Mouse (Mus musculus): ENCODE measurements at regions not wholly inside any gene's neighbourhood (a gene's known extent, or its start where the extent isn't known, plus 50 kb on each side); places are given as distances from the start of the nearest gene placed in this dataset.

DNA sequence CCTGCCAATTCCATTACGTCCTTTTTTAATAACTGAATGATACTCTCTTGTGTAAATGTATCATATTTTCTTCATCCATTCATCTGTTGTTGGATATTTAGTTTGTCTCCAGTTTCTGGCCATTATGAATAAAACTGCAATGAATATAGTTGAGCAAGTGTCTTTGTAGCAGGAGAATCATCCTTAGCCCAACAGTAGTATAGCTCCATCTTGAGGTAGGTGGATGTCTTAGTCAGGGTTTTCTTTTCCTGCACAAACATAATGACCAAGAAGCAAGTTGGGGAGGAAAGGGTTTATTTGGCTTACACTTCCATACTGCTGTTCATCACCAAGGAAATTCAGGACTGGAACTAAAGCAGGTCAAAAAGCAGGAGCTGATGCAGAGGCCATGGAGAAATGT is 299.2 kb downstream of the Arap2 start:
- TF ChIP-seq POLR2A (IDR thresholded peaks at IDR 0.05; ENCODE audit: insufficient read length, low read depth) (no peak), CEBPB (IDR thresholded peaks at IDR 0.05; ENCODE audit: insufficient read depth, poor library complexity, severe bottlenecking) (no peak), REST (IDR thresholded peaks at IDR 0.05; ENCODE audit: insufficient read depth, insufficient read length) (no peak), MAX (IDR thresholded peaks at IDR 0.05; ENCODE audit: low read depth) (no peak), MYOG (IDR thresholded peaks at IDR 0.05; ENCODE audit: control insufficient read depth in 1 of 3, insufficient read depth in 1 of 3, insufficient read length in 2 of 3, low read depth in 2 of 3) (no peak), MYOD1 (IDR thresholded peaks at IDR 0.05; ENCODE audit: control insufficient read depth in 1 of 3, insufficient read length in 2 of 3, low read depth in 2 of 3) (no peak), SRF (IDR thresholded peaks at IDR 0.05; ENCODE audit: control insufficient read depth, insufficient read length, low read depth) (no peak)
